Mouse (Mus musculus): ENCODE measurements around the gene Ube2h.

GRCm38 (mm10) chr6:30240105-30240504 lies 64.2 kb downstream of the Ube2h start:
- TF ChIP-seq MAX (IDR thresholded peaks at IDR 0.05; ENCODE audit: low read depth) (no peak), TCF12 (IDR thresholded peaks at IDR 0.05; ENCODE audit: insufficient read depth, poor library complexity, severe bottlenecking) (no peak), TCF3 (IDR thresholded peaks at IDR 0.05; ENCODE audit: insufficient read length, low read depth) (no peak), POLR2A (IDR thresholded peaks at IDR 0.05; ENCODE audit: insufficient read length, low read depth) (no peak), USF1 (IDR thresholded peaks at IDR 0.05; ENCODE audit: low read depth) (no peak), MYOD1 (IDR thresholded peaks at IDR 0.05; ENCODE audit: control insufficient read depth in 1 of 3, insufficient read length in 2 of 3, low read depth in 2 of 3) (no peak), POLR2AphosphoS2 (IDR thresholded peaks at IDR 0.05; ENCODE audit: insufficient read length, low read depth) (no peak), E2F4 (IDR thresholded peaks at IDR 0.05; ENCODE audit: insufficient read depth) (no peak)
